Mouse (Mus musculus) limb, embryonic 14.5 days (tissue): ENCODE data around the gene Trf. TPM values are rescaled to one million over a fixed set of nuclear protein-coding genes. Genes with fewer than 3 reads are reported as not detected.

ENCODE experiments used
- ATAC-seq: fragments of 200-750 bp; cut with Nextera tagmentation; 2 replicates; pipeline ENCODE4 v1.8.0; 2017; ENCODE audit warnings: low read depth, moderate number of reproducible peaks, moderate TSS enrichment; ENCODE audit not compliant: low FRiP score
- DNase-seq: peaks from one replicate; pipeline ENCODE4 v3.0.0-alpha.2; 2015; ENCODE audit warnings: low spot score
- H3K27ac ChIP-seq: fragments of 300-500 bp; sonication (generic); replicated peaks from 2 replicates; pipeline ENCODE4 v1.5.1; 2014; ENCODE audit warnings: low read depth, mild to moderate bottlenecking, low read length, moderate library complexity, mixed read lengths
- H3K27me3 ChIP-seq: fragments of 300-500 bp; sonication (generic); 2 replicates; pipeline ENCODE4 v1.6.1; 2014; ENCODE audit warnings: low read length, mixed read lengths; ENCODE audit not compliant: control insufficient read depth, insufficient read depth
- H3K36me3 ChIP-seq: fragments of 300-500 bp; sonication (generic); 2 replicates; pipeline ENCODE4 v1.6.1; 2014; ENCODE audit warnings: mild to moderate bottlenecking, low read length, moderate library complexity, mixed read lengths; ENCODE audit not compliant: control insufficient read depth, insufficient read depth
- H3K4me1 ChIP-seq: fragments of 300-500 bp; sonication (generic); 2 replicates; pipeline ENCODE4 v1.6.1; 2014; ENCODE audit warnings: antibody characterized with exemption, low read length, mixed read lengths; ENCODE audit not compliant: control insufficient read depth, insufficient read depth
- H3K4me2 ChIP-seq: fragments of 300-500 bp; sonication (generic); replicated peaks from 2 replicates; pipeline ENCODE4 v1.6.1; 2014; ENCODE audit warnings: low read depth, mild to moderate bottlenecking, low read length, moderate library complexity; ENCODE audit not compliant: severe bottlenecking
- H3K4me3 ChIP-seq: fragments of 300-500 bp; sonication (generic); replicated peaks from 2 replicates; pipeline ENCODE4 v1.5.1; 2014; ENCODE audit warnings: low read length
- H3K9ac ChIP-seq: fragments of 300-500 bp; sonication (generic); 2 replicates; pipeline ENCODE4 v1.6.1; 2014; ENCODE audit warnings: mild to moderate bottlenecking, low read depth, low read length, moderate library complexity; ENCODE audit not compliant: severe bottlenecking
- H3K9me3 ChIP-seq: fragments of 300-500 bp; sonication (generic); 2 replicates; pipeline ENCODE4 v1.6.1; 2016; ENCODE audit warnings: low read length; ENCODE audit not compliant: control insufficient read depth
- POLR2A ChIP-seq: fragments of 200-500 bp; IDR thresholded peaks from 2 replicates; pipeline ENCODE4 v1.8.0; 2012; ENCODE audit warnings: inconsistent platforms, mild to moderate bottlenecking, moderate library complexity, borderline replicate concordance; ENCODE audit not compliant: insufficient read depth, insufficient read length; ENCODE audit errors: extremely low read depth
- WGBS: fragments of 180-500 bp; shearing (Covaris S2); extraction: QIAGEN DNeasy Blood & Tissue Kit; methylation state at CpG from one replicate; pipeline ENCODE4 v1.1.7; 2014; 5-methylcytosine and 5-hydroxymethylcytosine counted together
- polyA plus RNA-seq, 2 experiments: library from polyadenylated mRNA; depleted of rRNA in 1 of 2; stranded (reverse) in 1 of 2; unstranded in 1 of 2; fragments of >200 nt; fragmentation: Nextera tagmentation in 1 of 2; extraction: Ambion mirVana in 1 of 2; gene quantifications; 2 replicates each; pipeline versions ENCODE4 v1.2.1 to v1.2.3; 2012 to 2014

Trf gene
- polyA plus RNA-seq, 2 experiments = 20.4 to 25.4 TPM

DNA sequence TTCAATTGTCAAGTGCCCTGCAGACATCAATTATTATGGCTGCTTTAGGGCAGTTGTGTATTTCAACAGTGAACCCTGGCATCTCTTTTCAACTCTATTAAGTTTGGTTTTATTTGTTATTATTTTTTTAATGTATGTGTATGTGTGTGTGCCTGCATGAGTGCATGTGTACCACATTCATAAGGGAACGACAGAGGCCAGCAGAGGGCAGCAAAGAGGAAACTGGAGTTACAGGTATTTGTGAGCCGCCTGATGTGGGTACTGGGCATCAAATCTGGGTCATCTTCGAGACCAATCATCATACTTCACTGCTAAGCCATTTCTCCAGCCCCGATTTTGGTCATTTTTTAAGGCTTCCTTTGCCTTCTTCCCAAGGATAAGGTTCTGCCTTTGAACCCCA, 35.5 kb upstream of the Trf start:
- no peak for TF ChIP-seq POLR2A
- DNase-seq (no peak), ATAC-seq (no peak)
- Histone ChIP-seq H3K27ac (no peak overlapping the region), H3K4me2 (no peak overlapping the region), H3K9me3 (no peaks in the 10 kb centered on the region), H3K9ac (no peak overlapping the region), H3K36me3 (no peaks in the 10 kb centered on the region), H3K4me3 (no peak overlapping the region), H3K4me1 (no peaks in the 10 kb centered on the region), H3K27me3 (no peaks in the 10 kb centered on the region)
- WGBS = 87% methylated on average over 4 of the region's 4 CpGs

DNA sequence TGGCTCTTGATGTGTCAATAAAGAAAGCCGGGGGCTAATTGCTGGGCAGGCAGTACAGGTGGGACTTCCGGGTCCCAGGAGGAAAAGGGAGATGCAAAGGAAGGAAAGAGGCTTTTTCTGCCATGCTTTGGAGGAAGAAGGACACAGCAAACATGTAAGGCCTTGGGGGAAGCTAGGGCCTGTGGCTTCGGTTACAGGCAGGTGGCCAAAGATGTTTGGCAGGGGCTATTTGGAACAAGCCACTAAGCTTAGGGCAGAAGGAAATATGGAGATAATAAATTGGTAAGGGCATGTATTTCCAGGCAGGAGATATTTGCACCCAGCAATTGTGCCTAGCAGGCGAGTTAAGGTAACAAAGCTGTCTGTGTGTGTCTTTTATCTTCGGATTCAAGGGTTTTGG, 22.7 kb upstream of the Trf start:
- DNase-seq (no peak), ATAC-seq (no peak)
- H3K9me3 ChIP-seq = no peaks in the 10 kb centered on the region
- H3K4me3 ChIP-seq = no peak overlapping the region
- TF ChIP-seq POLR2A = no peak
- no peak overlapping the region for H3K4me2 ChIP-seq
- no peak overlapping the region for H3K9ac ChIP-seq
- no peaks in the 10 kb centered on the region for H3K27me3 ChIP-seq
- no peaks in the 10 kb centered on the region for H3K36me3 ChIP-seq
- no peak overlapping the region for H3K27ac ChIP-seq
- no peaks in the 10 kb centered on the region for H3K4me1 ChIP-seq
- 82% methylated on average over 5 of the region's 5 CpGs for WGBS

DNA sequence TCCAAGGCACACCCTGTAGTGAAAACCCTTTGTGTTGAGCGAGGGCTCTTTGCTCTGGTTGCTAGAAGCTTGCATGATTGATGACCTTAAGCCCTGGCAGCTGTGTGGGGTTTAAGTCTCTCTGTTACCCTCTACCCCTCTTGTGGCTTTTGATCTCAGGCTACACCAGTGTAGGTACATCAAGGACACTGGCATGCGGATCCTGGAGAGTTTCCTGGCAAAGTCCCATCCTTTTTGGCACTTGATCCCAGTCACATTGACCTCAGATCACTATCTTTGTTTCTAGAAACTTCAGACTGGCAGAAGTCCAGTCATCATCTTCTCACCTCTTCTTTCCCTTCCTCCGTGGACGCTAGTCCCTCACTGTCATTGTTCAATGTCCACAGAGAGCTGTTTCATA, 18.4 kb upstream of the Trf start:
- 51% methylated on average over 4 of the region's 4 CpGs for WGBS
- Histone ChIP-seq H3K4me3 (no peak overlapping the region), H3K9ac (no peak overlapping the region), H3K27ac (no peak overlapping the region), H3K27me3 (no peaks in the 10 kb centered on the region), H3K4me1 (no peaks in the 10 kb centered on the region), H3K9me3 (no peaks in the 10 kb centered on the region), H3K36me3 (no peaks in the 10 kb centered on the region), H3K4me2 (no peak overlapping the region)
- no peak for TF ChIP-seq POLR2A
- no peak for ATAC-seq
- DNase-seq = no peak

GRCm38 (mm10) chr9:103246526-103247168, 16.4 kb upstream of the Trf start:
- no peaks in the 10 kb centered on the region for H3K9me3 ChIP-seq
- DNase-seq (no peak), ATAC-seq (no peak)
- no peaks in the 10 kb centered on the region for H3K27me3 ChIP-seq
- H3K4me2 ChIP-seq = no peak overlapping the region
- no peak overlapping the region for H3K9ac ChIP-seq
- H3K27ac ChIP-seq = no peak overlapping the region
- no peak for TF ChIP-seq POLR2A
- no peaks in the 10 kb centered on the region for H3K4me1 ChIP-seq
- no peaks in the 10 kb centered on the region for H3K36me3 ChIP-seq
- H3K4me3 ChIP-seq = no peak overlapping the region
- 81% methylated on average over 8 of the region's 8 CpGs for WGBS

DNA sequence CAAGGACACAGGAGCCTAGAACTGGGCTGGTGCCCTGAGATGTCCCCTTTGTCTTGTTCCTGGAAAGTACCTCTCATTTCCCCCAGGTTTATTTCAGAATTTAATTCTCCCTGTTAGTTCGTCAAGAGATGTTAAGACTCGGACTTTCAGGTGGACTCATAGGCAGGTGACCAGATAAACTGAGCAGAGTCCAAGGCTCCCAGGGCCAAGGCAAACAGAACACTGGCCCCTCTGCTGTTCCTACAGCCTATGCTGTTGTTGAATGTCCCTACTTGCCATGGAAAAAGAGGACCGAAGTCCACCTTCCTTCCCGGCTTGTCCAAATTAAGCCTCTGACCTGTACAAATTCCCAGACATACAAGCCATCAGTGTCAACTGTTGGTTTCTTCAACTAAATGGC, 13.4 kb upstream of the Trf start:
- no peaks in the 10 kb centered on the region for H3K36me3 ChIP-seq
- no peak for ATAC-seq
- no peak overlapping the region for H3K4me3 ChIP-seq
- H3K27me3 ChIP-seq = no peaks in the 10 kb centered on the region
- no peaks in the 10 kb centered on the region for H3K9me3 ChIP-seq
- no peak overlapping the region for H3K27ac ChIP-seq
- no peak for TF ChIP-seq POLR2A
- no peak overlapping the region for H3K9ac ChIP-seq
- DNase-seq = no peak
- H3K4me2 ChIP-seq = no peak overlapping the region
- 96% methylated on average over 4 of the region's 4 CpGs for WGBS
- no peaks in the 10 kb centered on the region for H3K4me1 ChIP-seq

DNA sequence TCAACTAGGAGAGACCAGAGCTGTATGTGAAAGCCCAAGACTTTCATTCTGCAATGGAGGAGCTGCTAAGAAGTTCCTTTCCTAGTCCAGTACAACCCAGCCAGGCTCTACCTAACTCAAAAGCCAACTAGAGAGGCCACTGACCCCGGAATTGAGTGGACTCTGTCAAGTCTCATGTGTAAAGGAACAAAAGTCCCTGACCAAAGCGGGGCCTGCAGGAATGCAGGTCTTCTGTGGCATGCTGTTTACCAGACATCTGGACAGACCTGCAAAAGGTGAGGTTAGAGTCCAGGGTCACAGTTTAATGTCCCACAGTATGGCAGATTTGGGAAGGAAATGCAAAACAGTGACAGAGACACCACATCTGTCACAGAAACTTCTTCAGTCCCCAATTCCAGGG, 11.0 kb upstream of the Trf start:
- no peak for ATAC-seq

More for the DNA sequence above, 11.0 kb upstream of the Trf start:
- H3K36me3 ChIP-seq = no peaks in the 10 kb centered on the region
- H3K27me3 ChIP-seq = no peaks in the 10 kb centered on the region
- H3K4me1 ChIP-seq = no peaks in the 10 kb centered on the region
- no peak overlapping the region for H3K4me2 ChIP-seq
- H3K9ac ChIP-seq = no peak overlapping the region
- H3K27ac ChIP-seq = no peak overlapping the region
- TF ChIP-seq POLR2A = no peak
- no peak overlapping the region for H3K4me3 ChIP-seq
- no peaks in the 10 kb centered on the region for H3K9me3 ChIP-seq
- 72% methylated on average over 2 of the region's 2 CpGs for WGBS
- no peak for DNase-seq
